Mouse (Mus musculus) adrenal gland (tissue): ENCODE measurements at regions not wholly inside any gene's neighbourhood (a gene's known extent, or its start where the extent isn't known, plus 50 kb on each side); places are given as distances from the start of the nearest gene placed in this dataset.
"Not testable (repeated sequence)": the region's sequence is repeated elsewhere in the genome, so short reads cannot be mapped to it uniquely, and the experiment has no call there.

Source experiments
- intact Hi-C: fragments of 180-260 bp; cut with DNase I; formaldehyde crosslinking; loops from one replicate; pipeline ENCODE4 v1.15.1; 2025

DNA sequence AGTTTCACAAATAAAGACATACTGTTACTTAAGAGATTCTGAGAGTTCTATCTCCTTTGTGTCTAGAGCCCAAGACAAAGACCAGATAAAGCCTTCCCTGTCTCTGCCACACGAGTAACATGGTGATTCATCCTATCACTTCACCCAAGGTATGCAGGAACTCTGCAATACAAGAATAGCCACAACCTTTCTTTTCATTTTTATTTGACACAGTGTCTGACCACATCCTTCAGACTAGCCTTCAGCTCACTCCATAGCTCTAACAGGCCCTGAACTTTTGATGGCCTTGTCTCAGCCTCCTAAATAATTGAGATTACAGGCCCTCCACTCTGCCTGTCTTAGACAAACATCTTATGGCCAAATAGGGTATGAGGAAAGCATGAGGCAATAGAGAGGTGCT is 337.6 kb upstream of the Cdh5 start:
- intact Hi-C loops, result no loop called here

DNA sequence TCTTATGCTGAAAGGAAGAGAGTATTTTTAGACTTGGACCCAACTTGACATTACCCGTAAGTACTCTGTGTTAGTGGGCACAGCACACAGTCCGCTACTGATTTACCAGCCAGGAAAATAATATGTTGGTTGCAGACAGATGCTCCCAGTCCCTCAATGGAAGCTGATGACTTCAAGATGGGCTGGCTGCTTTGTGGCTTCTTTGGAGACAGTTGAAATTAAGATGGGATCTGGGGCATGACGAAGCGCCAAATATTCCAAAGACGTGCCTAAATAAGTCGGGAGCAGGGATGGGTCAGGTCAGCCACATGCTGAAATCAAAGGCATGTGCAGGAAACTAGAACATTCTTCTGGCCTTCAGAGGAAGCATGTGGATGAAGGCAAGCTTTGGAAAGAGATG is 321.8 kb upstream of the Cdh5 start:
- intact Hi-C loops, result no loop called here

DNA sequence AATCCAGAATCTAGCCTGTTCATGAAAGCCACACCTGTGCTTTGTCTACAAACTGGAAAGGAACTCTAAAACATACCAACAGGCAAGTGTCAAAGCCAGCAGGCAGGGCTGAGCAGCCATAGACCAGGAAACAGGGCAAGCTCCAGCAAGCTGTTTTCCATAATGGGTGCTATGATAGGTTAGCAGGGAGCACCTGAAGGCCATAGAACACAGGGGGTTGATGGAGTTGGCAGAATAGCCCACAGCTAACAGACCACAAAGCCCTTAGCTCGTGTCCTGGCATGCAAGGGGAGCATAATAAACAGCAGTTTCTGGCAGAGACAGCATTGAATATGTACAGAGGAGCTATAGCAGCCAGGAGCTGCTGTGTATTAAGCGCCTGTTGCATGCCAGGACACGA is 313.1 kb upstream of the Cdh5 start:
- intact Hi-C loops, result no loop called here

DNA sequence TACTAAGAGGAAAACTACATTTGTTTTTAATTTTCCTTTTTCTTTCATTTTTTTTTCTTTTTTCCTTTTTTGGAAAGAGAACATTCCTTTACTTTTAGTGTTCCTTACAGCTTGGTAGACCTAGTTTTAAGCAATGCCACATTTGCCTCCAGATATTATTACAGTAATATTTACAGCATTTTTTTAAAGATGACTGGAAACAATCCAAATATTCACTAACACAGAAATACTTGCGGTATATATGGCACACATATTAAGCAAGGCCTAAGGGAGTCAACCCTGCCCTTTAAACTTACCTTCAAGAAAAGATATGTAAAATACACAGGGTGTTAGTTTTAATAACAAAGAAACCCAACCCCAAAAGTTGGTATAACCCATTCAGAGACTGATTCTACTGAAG is 308.1 kb upstream of the Cdh5 start:
- intact Hi-C loops, result no loop called here

DNA sequence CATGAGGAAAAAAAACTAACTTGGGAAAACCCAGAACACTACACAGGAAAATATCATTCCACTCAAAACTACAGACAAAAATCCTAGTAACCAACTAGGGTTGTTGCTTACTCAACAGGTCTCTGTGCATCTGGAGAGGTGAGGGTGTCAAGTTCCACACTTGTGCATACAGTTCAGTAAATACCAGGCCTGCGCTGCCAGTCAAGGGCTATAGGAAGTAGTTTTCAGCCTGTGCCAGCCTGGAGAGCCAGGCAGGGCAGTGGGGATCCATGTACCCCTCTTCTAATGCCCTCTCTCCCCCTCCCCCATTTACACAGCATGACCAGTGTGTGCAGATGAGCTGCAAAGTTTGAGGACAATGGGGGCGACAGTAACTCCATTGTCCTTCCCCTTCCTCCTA is 302.8 kb upstream of the Cdh5 start:
- intact Hi-C loops, result not testable (repeated sequence)

DNA sequence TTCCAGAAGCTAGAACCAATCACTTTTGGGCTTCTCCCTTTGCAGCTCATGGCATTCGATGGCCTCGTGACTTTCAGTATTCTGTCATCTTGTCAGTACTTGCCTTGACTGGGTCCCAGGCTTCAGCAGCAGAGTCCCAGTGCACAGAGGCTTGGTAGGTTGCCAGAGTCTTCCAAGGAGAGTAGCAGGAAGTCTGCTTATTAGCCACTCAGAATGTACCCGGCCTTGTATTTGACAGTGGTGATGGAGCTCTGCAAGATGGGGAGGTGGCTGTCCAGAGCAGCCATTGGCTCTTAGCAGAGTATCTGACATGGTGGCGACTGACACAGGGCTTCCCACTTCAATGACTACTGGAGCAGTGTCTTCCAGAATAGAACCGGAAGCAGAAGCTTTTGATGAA is 293.3 kb upstream of the Cdh5 start:
- intact Hi-C loops, result no loop called here

DNA sequence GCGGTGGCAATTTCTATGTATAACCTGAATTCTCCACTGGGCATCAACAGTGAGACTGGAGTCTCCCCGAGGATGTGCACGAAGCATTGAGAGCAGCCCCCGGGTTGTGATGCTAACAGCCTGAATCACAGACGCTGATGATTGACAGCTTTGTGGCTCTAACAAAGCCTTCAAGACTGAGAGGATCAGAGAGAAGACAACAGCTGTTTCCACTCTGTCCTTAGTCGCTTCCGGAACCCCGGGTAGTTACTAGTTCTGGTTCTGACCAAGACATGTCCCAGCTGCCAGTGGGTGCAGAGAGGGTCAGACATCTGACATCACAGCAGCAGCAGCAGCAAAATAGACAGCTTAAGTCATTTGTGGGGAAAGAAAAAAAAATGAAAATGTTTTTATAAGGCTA is 292.8 kb upstream of the Cdh5 start:
- intact Hi-C loops, result no loop called here

DNA sequence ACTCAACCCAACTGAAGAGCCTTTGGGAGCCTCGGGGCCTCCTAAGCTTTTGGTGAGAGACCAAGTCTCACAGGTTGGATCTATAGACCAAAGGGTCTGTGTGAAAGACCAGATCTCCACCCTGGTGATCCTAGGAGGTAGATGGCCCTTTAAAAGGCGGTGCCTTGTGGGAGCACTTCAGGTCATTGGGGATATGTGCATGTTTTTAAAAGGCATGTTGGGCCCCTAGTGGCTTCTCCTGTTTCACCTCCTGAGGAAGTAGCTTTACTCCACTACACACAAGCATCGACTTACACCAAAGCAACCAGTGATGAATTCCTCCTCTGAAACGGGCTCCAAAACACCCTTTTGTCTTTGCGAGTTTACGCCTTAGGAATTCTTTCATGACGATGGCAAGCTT is 292.3 kb upstream of the Cdh5 start:
- intact Hi-C loops, result no loop called here

DNA sequence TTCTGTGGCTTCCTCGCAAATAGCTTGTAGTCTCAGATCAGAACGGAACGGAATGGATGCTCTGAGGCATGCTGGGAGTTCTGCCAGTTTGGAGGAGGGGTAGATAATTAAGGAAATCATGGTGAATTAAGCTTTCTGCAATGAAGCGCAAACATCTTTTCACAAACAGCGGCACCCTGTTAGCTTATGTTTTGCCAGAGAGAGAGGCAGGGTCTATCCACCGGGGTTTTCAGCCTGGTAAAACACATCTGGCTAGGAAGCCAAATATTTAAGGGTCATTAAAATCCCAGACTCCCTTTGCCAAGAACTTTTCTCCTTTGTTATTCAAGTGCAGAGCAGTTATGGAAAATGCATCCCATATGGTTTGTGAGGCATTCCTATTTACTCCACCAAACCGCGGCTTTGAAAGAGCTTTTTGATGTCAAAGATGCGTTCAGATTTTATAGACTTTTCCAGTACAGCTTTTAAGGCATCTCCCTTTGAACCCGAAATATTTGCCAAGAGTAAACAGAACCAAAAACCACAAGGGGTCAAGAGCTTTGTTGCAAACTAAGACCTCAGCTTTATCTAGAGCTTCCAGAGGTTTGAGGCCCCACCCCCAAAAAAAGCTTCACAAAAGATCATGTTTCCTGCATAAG is 287.4 kb upstream of the Cdh5 start:
- intact Hi-C loops, result no loop called here

DNA sequence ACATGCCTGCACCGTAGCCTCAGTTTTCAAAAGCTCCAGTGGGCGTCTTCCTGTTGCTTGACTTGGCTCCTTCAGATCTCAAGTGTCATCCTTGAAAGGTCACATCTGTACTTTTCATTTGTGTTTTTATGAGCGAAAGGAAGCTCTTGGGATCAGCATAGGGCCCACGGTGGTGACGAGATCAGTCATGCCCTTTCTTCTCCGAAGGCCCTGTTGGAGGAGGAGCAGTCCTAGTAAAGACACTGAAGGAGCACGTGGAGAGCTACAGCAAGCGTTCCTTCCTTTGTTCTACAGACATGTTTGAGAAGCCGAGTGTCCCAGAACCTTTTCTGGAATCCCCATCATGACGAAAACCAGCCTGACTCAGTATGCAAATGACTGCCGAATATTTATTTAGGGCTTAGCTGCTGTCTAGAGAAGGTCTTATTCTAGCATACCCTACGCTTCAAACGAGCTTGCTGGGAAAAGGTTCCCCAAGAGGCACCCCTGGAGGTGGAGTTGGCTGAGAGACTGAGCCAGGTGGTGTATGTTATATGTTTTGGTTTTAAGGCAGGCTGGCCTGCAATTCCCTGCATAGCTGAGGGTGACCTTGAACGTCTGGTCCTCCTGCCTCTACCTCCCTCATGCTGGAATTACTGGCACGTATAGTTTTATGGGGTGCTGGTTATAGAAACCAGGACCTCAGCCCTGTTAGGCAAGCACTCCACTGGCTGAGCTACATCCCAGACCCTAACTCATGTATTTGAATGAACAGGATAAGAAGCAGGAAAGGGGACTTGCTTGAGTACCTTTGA is 285.1 kb upstream of the Cdh5 start:
- intact Hi-C loops, result no loop called here

DNA sequence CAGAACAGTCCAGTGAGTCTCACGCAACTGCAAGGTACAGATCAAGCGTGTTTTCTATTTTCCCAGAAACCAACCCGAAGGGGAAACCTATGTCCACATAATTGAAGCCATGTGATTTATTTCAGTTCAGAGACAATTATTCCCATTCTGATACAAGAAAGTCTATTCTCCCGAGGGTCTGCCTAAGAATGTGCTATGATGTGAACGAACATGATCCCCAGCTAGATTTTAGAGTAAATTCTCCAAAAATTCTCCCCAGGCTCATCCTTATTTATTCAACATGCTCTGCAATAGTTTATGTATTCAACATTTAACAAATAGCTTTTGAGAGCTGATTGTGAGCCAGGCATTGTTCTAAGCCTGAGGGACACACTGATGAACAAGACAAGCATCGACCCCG is 277.9 kb upstream of the Cdh5 start:
- intact Hi-C loops, result no loop called here

DNA sequence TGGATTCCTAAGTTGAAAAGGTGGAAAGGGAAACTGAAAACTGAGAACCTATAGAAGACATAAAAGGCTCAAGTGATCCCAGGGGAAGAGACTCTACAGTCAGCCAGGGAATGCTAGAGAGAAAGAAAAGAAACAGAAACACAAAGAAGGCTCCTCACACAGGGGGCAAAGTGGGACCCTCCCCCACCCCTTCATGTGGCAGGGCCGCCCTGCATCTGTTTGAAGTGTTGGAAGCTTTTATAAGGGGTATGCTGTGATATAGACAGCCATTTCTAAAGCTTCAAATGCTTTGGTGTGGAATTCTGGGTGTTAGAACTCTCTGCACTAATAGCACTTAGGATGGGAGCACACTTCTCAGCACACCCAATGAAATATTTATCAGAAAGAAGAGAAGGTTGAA is 276.7 kb upstream of the Cdh5 start:
- intact Hi-C loops, result no loop called here

DNA sequence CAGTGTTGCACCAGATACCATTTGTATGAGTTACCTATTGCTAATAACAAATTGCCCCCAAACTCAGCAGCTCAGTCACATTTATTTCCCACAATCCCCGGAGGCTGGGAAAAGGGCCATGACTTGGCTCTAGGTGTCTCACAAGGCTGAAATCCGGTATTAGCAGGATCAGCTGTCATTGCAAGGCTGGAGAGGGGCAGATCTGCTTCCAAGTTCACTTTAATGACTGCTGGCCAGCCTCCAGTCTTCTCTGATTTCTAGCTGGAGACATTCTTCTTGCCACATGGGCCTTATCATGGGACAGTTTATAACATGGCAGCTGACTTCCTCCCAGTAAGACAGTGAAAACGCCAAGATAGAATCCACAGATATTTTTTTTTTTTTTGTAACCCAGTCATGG is 276.1 kb upstream of the Cdh5 start:
- intact Hi-C loops, result no loop called here

DNA sequence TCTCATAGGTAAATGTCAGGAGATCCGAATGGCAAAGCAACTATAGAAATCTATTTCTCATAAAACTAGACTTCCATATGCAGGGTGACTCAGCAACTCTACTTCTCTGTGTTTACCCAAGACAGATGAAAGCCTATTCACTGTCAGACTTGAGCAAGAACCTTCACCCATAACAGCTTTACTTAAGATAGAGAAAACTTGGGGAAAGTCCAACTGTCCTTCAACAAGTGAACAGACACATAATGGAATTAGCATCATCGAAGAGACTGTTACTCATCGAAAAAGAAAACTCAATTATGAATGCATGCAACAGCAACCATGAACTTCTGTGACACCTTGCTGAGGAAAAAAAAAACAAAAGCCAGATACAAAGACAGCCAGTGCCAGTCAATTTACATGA is 271.0 kb upstream of the Cdh5 start:
- intact Hi-C loops, result no loop called here

DNA sequence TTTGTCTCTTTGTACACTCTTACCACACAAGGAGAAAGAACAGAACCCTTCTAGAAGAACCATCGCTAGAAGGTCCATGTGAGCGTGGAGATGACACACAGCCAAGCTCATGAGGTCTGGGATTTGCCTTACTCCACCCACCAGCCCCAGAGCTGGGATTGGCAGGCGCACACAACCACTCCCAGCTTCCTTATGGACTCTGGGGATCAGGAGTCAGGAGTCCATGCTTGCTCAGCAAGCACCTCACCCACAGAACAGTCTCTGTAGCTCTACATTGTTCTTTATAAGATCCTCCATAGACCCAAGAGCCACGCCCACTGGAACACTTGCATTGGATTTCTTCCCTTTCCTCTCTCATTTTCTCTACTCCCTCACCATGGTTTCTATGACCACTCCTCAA is 261.4 kb upstream of the Cdh5 start:
- intact Hi-C loops, result no loop called here

DNA sequence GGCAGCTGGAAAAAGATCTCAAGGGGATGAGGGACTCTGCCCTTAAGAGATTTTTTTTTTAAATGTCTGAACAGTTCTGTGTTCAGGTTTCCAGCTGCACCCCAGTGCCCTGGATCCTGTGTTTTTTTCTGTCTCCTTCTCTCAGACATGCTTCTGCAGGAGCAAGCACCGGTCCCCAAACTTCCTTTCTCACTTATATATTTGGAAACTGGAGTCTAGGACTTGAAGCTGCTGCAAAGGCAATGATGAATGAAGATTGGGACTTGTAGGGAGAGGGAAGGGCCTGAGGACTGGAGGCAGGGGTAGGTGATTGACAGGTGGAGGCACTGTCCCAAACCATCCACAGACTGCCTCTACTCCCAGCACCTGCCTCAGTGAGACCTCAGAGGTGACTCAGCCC is 255.5 kb upstream of the Cdh5 start:
- intact Hi-C loops, result no loop called here

DNA sequence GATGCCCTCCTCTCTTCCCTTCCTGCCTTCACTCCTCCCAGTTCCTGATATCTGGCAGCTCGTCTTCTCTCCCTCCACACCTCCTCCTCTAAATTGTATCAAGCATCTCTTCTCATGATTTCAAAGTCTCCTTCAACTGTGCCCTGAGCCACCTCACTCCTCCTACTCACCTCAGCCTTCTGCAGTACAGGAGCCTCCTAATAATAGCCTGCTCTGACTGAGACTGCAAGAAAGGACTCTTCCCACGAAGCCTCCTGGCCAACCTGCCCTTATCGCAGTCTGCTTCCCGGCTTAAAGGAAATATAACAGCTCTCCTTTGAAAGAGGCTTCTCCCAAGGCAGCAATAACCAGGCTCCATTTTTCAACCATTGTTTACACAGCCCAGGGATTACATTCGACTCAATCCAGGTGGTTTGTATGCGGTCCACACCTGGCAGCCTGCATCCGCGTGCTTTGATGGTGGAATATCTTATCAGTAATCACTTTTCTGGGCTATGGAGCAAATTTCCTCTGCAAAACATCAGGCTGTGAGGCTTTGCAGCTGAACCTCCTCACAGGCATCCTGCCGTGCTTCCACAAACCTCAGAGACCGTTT is 254.9 kb upstream of the Cdh5 start:
- intact Hi-C loops, result no loop called here

DNA sequence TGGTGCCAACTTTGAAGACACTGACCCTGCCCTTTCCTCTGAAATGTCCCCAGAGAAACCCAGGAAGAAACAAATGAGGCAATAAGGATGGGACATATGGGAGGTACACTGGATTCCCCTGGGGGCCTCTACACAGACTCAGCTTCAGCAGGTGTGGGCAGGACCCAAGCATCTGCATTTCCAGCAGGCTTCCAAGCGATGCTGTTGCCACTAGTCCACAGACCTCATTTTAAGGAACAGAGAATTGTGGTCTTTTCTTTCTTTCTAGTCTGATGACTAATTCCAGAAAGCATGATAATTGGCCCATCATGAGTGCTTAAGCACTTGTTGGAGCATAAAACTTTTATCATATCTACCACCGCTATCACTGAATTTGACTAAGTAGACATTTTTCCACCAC is 251.6 kb upstream of the Cdh5 start:
- intact Hi-C loops, result no loop called here

DNA sequence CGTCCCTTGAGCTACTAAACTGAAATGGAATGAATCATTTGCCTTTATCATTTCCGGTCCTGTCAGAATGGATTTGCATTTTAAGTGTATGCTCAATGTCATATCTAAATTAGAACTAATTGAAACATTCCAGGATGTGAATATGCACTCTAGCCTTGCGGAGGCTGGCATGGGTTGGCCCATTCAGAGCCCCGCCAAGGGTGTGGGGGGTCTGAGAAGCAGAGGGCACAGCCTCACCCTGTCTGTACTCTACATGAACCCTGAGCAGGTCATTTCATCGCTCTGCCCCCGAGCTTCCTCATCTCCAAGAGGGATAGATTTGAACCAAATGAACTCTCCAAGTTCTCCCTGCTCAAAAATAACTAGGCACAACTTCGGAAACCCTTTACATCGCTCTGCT is 250.1 kb upstream of the Cdh5 start:
- intact Hi-C loops, result no loop called here

DNA sequence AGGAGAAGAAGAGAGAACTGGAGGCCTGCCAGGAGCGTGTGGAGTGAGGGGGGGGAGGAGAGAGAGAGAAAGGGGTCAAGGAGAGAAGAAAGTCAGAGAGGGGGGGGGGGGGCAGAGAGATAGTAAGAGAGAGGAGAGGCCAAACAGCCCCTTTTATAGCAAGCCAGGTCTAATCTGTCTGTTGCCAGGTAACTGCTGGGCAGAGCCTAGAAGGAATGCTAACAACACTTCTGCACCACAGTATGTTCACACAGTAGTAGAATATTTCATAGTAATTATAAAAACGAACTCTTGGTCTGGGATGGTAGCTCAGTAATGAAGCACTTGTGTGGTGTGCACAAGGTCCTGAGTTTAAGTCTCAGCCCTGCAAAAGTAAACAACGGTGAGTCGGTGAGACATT is 248.4 kb upstream of the Cdh5 start:
- intact Hi-C loops, result no loop called here

DNA sequence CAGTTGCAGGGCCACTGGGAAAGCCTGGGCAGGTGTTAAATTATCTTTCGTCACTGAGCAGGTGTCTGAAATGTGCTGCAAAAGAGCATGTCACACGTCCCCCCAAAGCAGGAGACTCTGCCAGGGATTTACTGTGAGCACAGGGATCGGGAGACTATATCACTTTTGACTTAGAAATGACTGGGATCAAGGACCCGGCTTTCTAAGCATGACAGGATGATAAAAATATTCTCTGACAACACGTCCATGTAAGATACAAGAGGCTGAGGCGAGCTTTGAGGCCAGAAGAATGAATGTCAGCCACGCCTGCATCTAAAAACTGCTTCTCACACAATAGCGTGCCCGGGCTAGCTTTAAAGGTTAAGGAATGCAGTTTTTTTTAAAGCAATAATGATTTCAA is 246.1 kb upstream of the Cdh5 start:
- intact Hi-C loops, result no loop called here

DNA sequence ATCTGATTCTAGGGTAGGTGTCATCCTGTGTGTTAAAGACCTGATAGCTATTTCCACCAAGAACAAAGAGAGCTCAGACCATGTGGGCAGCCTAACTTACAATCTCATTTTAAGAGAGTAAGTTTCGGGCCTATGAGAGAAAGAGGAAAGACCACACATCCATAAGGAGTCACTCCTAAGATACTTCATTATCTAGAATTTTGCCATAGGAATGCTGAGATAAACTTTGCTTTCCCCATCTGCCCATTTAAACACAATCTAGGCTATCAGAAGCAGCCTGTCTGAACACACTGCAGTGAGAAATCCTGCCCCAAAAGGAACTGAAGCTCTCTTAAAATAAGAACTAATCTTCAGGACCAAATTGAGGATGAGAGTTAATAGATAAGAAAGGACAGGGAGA is 242.3 kb upstream of the Cdh5 start:
- intact Hi-C loops, result no loop called here
